Mouse (Mus musculus): ENCODE measurements around the gene Mnat1. TPM values are rescaled to one million over a fixed set of nuclear protein-coding genes. Genes with fewer than 3 reads are reported as not detected.
A peak's percentile ranks its signal among the peaks of the same experiment; 100 is the strongest.
"Not testable (repeated sequence)": the region's sequence is repeated elsewhere in the genome, so short reads cannot be mapped to it uniquely, and the experiment has no call there.

The Mnat1 gene
- polyA plus RNA-seq, 1 experiment, result 40.0 TPM

DNA sequence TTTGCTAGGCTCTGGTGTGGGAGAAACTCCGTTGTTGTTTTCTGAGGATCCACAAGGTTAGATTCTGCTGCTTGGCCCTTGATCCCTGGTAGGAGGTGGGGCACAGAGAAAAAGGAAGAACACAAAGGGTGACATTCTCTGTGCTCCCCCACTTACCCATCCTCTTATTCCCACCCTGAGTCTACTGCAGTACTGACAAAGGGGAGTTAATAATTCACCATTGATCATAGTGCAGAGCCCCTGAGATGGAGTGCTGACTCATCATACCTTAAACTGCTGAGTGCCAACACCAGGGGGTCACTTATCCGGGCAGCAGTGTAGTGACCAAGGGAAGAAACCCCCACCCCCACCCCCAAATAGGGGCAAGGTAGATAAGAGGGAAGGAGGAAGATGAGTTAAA is 28.9 kb upstream of the Mnat1 start:
- Histone ChIP-seq H3K4me1 (ENCODE audit: control insufficient read depth, insufficient read depth, low read length) (no peaks in the 10 kb centered on the region), H3K27ac (ENCODE audit: insufficient read depth, low read length) (no peak overlapping the region), H3K4me3 (ENCODE audit: insufficient read depth, low read length) (no peak overlapping the region)
- TF ChIP-seq POLR2A (IDR thresholded peaks at IDR 0.05; ENCODE audit: low read depth, low read length) (no peak), CTCF (IDR thresholded peaks at IDR 0.05; ENCODE audit: borderline replicate concordance, insufficient read depth, low read length) (no peak)

DNA sequence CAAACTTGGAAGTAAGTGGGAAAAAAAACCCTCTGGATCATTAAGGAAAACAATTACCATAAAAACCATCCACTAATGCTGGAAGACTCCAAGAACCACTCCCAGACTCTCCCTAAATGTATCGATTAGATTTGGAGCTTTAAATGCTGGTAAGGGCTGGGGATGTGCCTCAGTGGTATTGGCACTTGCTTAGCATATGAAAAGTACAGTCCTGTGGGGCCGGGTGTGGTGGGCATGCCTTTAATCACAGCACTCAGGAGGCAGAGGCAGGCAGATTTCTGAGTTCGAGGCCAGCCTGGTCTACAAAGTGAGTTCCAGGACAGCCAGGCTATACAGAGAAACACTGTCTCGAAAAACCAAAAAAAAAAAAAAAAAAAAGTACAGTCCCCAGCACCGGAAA is 27.3 kb upstream of the Mnat1 start:
- not testable (repeated sequence) for H3K27ac ChIP-seq (ENCODE audit: insufficient read depth, low read length); H3K4me3 ChIP-seq (ENCODE audit: insufficient read depth, low read length); H3K4me1 ChIP-seq (ENCODE audit: control insufficient read depth, insufficient read depth, low read length)

DNA sequence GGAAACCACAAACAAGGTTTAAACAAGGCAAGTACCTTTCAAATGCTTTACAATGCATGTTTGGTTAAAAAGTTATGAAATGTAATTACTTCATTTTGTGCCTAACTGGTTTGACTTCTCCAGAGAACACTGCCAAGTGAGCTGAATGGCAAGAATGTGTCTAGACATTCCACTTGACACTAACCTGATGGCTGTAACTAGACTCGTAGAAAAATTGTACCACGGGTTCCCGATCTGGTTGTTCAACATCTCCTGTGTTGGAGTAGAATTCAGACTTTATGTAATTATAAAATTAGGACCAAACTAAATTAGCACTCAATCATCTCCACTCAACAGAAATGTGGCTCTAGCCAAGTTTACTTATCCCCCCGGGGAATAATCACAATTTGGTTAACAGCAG is 24.9 kb upstream of the Mnat1 start:
- TF ChIP-seq CTCF (IDR thresholded peaks at IDR 0.05; ENCODE audit: borderline replicate concordance, insufficient read depth, low read length) (no peak), POLR2A (IDR thresholded peaks at IDR 0.05; ENCODE audit: low read depth, low read length) (no peak)
- H3K4me3 ChIP-seq (ENCODE audit: insufficient read depth, low read length), result no peak overlapping the region
- no peak overlapping the region for H3K27ac ChIP-seq (ENCODE audit: insufficient read depth, low read length)

DNA sequence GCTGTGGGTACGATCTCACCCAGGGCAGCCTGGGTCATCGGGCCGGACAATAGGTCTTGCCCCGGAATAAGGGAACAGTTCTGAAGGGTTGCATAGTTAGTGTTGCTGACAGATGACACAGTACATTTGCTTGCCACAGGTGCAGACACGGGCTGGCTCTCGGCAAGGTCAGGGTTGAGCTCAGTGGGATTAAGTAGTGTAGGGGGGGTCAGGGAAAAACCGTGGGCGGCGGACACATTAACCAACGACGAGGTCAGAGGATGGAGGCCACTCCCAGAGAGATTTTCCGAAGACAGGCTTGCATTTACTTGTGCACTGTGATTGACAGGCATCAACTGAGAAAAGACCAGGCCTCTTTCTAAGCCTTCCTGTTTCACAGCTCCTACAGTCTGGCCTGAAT is 19.8 kb upstream of the Mnat1 start:
- TF ChIP-seq CTCF (IDR thresholded peaks at IDR 0.05; ENCODE audit: borderline replicate concordance, insufficient read depth, low read length), result no peak
- no peak for TF ChIP-seq POLR2A (IDR thresholded peaks at IDR 0.05; ENCODE audit: low read depth, low read length)
- H3K27ac ChIP-seq (ENCODE audit: insufficient read depth, low read length), result no peak overlapping the region
- H3K4me1 ChIP-seq (ENCODE audit: control insufficient read depth, insufficient read depth, low read length), result no peaks in the 10 kb centered on the region
- no peak overlapping the region for H3K4me3 ChIP-seq (ENCODE audit: insufficient read depth, low read length)

More for the DNA sequence above, 24.9 kb upstream of the Mnat1 start:
- H3K4me1 ChIP-seq (ENCODE audit: control insufficient read depth, insufficient read depth, low read length), result no peaks in the 10 kb centered on the region

DNA sequence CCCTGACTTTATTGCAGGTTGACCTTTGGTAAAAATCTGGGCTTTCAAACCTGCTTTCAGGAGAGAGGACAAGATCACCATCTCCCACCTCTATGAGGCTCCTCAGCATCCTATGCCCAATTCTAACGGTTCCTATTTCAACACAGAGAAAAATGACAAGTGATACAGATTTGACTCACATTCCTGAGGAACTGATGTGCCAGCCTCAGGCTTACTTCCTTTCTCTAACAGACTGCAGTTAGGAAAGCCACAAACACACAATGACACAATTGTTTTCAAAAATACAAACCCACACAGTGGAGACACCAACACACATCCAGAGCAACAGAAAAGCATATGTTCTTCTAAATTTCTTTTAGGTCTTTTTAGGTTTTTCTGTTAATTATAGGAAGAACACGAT is 15.7 kb upstream of the Mnat1 start:
- no peak for TF ChIP-seq POLR2A (IDR thresholded peaks at IDR 0.05; ENCODE audit: low read depth, low read length)
- TF ChIP-seq CTCF (IDR thresholded peaks at IDR 0.05; ENCODE audit: borderline replicate concordance, insufficient read depth, low read length), result no peak
- Histone ChIP-seq H3K4me1 (ENCODE audit: control insufficient read depth, insufficient read depth, low read length) (peaks cover 4% of the 10 kb centered on the region; the same call in 1 of the 2 replicates), H3K4me3 (ENCODE audit: insufficient read depth, low read length) (no peak overlapping the region), H3K27ac (ENCODE audit: insufficient read depth, low read length) (no peak overlapping the region)

DNA sequence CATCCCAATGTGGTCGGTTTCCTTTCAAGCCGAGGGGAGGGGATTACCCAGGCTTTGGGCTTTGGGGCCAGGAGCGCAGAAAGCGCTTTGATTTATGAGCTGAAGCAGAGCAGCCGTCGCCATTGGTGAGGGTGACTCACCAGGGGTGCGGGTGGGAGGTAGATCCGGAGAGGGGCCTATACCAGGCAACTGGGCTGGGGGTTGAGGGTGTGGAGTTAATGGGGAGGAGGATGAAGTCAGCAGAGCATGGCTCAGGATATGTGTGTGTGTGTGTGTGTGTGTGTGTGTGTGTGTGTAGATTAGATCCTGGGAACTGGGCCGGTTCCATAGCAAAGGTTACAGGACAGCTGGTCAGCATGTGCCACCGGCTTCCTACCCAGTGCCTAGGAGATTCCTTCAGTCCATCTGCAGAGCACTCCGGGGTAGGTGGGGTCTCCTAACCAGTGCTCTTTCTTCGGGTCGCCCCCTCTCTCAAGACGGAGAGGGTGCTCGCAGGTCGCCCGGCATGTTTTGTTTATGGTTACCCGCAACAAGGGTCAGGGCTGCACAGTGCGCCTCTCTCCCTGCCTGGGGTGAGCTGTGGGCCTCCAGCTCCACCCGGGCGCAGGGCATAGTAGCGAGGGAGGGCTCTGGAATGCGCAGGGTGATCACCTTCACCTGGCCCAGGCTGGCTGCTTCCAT is 12.9 kb upstream of the Mnat1 start:
- peak overlapping the region; percentile 53 for H3K4me3 ChIP-seq (ENCODE audit: insufficient read depth, low read length)
- no peak overlapping the region; the same call in none of the 2 replicates for H3K27ac ChIP-seq (ENCODE audit: insufficient read depth, low read length)
- peak; percentile 47; the same call in 1 of the 2 replicates for TF ChIP-seq POLR2A (IDR thresholded peaks at IDR 0.05; ENCODE audit: low read depth, low read length)
- TF ChIP-seq CTCF (IDR thresholded peaks at IDR 0.05; ENCODE audit: borderline replicate concordance, insufficient read depth, low read length), result no peak
- H3K4me1 ChIP-seq (ENCODE audit: control insufficient read depth, insufficient read depth, low read length), result peaks cover 4% of the 10 kb centered on the region; the same call in 1 of the 2 replicates

DNA sequence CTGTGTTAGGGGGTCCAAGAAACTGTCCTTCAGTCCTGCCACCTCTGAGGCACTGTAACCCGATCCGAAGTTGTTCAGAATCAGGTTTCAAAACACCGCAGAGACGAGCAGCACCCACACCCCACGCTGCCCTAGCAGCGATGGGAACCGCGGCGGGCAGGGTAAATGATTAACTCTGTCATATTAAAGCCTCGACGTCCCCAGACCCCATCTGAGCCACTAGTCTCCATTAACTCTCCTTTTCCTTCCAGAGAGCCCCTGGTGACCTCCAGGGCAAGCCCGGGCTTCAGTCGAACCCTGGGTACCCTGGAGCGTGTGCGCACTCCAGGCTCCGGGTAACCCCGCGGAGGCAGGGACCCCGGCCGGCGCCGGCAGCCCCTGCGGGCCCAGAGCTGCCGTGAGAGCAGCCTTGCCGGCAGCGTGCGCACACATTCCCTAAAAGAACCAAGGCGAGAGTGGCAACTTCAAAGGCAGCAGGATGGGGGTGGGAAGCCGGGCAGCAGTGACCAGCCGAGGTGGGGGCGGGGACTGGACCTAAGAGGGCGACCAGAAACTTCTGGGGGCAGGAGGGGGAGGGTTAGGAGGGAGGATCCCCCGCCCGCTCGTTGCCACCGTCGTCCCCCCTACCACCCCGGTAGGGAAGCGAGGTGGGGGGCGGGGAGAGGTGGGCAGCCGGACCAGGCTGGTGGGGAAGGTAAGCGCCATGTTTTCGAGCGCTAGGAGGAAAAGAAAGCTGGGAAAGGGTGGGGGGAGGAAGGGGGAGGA is 11.8 kb upstream of the Mnat1 start:
- Histone ChIP-seq H3K4me1 (ENCODE audit: control insufficient read depth, insufficient read depth, low read length) (peaks cover 4% of the 10 kb centered on the region; the same call in 1 of the 2 replicates), H3K27ac (ENCODE audit: insufficient read depth, low read length) (peak overlapping the region; percentile 76; the same call in 1 of the 2 replicates), H3K4me3 (ENCODE audit: insufficient read depth, low read length) (peak overlapping the region; percentile 53)
- TF ChIP-seq CTCF (IDR thresholded peaks at IDR 0.05; ENCODE audit: borderline replicate concordance, insufficient read depth, low read length) (no peak), POLR2A (IDR thresholded peaks at IDR 0.05; ENCODE audit: low read depth, low read length) (no peak)

DNA sequence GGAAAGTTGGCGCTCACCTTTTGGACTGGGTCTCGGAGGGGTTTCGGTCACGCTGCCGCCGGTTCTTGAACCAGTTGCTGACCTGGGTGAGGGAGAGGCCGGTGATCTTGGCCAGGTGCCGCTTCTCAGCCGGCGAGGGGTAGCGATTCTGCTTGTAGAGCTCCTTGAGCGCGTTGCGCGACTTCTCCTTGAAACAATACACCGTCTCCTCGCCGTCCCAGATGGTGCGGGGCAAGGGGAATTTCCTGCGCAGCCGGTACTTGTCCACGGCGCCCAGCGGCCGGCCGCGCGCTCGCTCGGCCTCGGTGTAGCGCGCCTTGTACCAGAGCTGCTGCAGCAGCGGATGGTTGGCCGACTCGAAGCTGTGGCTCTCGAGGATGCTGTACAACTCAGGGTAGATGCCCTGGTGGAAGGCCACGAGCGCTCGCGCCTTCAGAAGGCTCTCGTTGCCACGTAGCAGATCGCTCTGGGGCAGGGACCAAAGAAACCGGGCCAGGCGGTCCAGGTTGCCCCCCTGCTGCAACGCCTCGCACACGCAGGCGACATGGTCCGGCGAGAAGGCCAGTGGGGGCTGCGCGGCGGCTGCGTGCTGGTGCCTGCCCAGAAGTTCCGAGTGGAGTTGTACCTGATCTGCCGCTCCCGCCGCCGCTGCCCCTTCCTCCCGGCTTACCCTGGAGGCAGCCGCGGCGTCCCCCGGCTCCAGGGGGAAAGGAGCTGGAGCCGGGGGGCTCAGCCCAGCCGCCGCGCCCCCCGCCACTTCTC is 11.0 kb upstream of the Mnat1 start:
- H3K4me3 ChIP-seq (ENCODE audit: insufficient read depth, low read length), result peak overlapping the region; percentile 53
- TF ChIP-seq CTCF (IDR thresholded peaks at IDR 0.05; ENCODE audit: borderline replicate concordance, insufficient read depth, low read length) (no peak), POLR2A (IDR thresholded peaks at IDR 0.05; ENCODE audit: low read depth, low read length) (0 out of 2 replicates have a peak, but pooled peaks have one; percentile 7)
- H3K27ac ChIP-seq (ENCODE audit: insufficient read depth, low read length), result peak overlapping the region; percentile 76
- H3K4me1 ChIP-seq (ENCODE audit: control insufficient read depth, insufficient read depth, low read length), result peaks cover 4% of the 10 kb centered on the region; the same call in 1 of the 2 replicates

DNA sequence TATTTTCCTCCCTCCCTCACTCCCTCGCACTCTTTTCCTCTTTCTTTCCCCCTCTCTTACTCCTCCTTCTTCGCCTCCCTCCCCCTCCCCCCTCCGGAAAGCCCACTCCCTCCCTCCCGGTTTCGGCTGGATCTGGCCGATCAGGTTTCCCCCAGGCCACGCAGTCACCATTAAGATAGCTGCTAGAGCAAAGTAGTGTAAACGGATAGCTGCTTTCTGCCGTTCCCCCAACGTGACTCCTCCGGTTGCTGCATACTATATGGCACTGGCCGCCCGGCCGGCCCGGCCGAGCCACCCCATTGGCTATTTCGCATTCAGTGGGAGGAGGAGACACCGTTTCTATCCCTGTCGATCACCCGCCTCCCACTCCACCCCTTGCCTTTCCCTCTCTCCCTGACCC is 10.3 kb upstream of the Mnat1 start, which contains the start of gene Six4:
TSS of gene Six4 (minus strand) at position 261 of the 400 bp plus-strand sequence.
- Histone ChIP-seq H3K4me3 (ENCODE audit: insufficient read depth, low read length) (peak within 1 kb of the TSS; percentile 53), H3K4me1 (ENCODE audit: control insufficient read depth, insufficient read depth, low read length) (peaks cover 4% of the 10 kb centered on the region; the same call in 1 of the 2 replicates), H3K27ac (ENCODE audit: insufficient read depth, low read length) (peak within 1 kb of the TSS; percentile 76)
- TF ChIP-seq CTCF (IDR thresholded peaks at IDR 0.05; ENCODE audit: borderline replicate concordance, insufficient read depth, low read length), result no peak
- peak; percentile 90 for TF ChIP-seq POLR2A (IDR thresholded peaks at IDR 0.05; ENCODE audit: low read depth, low read length)

Data from embryonic fibroblast, embryonic 13.5 days (primary cell).